Mouse (Mus musculus): ENCODE results near the gene Olfr1459. TPM values are rescaled to one million over a fixed set of nuclear protein-coding genes. Genes with fewer than 3 reads are reported as not detected.

The Olfr1459 gene
- polyA plus RNA-seq (2014; fragmentation: Nextera tagmentation; extraction: Ambion mirVana): not detected in 2 replicates

GRCm38 (mm10) chr19:13149449-13149848 lies at the start of gene Olfr1459:
Olfr1459 (minus strand) TSS chr19:13149549.
- no peak within 1 kb of the TSS for H3K4me3 ChIP-seq (ENCODE audit: low read depth, low read length)
- no peak for DNase-seq (ENCODE audit: low spot score)
- WGBS: 77% methylated on average over 1 of the region's 1 CpGs
- H3K27ac ChIP-seq (replicated peaks; ENCODE audit: low read depth, low read length): no peak within 1 kb of the TSS
- no peaks in the 10 kb centered on the region for H3K36me3 ChIP-seq (ENCODE audit: control insufficient read depth, insufficient read depth, low read length)
- no peaks in the 10 kb centered on the region for H3K4me1 ChIP-seq (ENCODE audit: control insufficient read depth, insufficient read depth, low read length)
- H3K9me3 ChIP-seq (ENCODE audit: control insufficient read depth, low read length): peaks cover 4% of the 10 kb centered on the region; the same call in 1 of the 2 replicates
- H3K27me3 ChIP-seq (ENCODE audit: control insufficient read depth, insufficient read depth, low read length): no peaks in the 10 kb centered on the region
- no peak within 1 kb of the TSS for H3K4me2 ChIP-seq (ENCODE audit: low read depth, severe bottlenecking)
- H3K9ac ChIP-seq (ENCODE audit: low read length): no peak within 1 kb of the TSS
- ATAC-seq (ENCODE audit: insufficient number of reproducible peaks, low FRiP score, low TSS enrichment, low read depth): no peak

- Histone ChIP-seq H3K9ac (ENCODE audit: low read length) (no peak within 1 kb of the TSS), H3K9me3 (ENCODE audit: control insufficient read depth, low read length) (no peaks in the 10 kb centered on the region)
- DNase-seq (ENCODE audit: low spot score): no peak
Measured at GRCm38 (mm10) chr19:13185434-13185833, 36.1 kb upstream of the Olfr1459 start, which contains the start of gene Olfr1462. Olfr1462 (plus strand) TSS chr19:13185734.

GRCm38 (mm10) chr19:13162700-13163099 lies 13.4 kb upstream of the Olfr1459 start, which contains the start of gene Olfr1461:
Olfr1461 (plus strand) TSS chr19:13163000.
- no peaks in the 10 kb centered on the region for H3K27me3 ChIP-seq (ENCODE audit: control insufficient read depth, insufficient read depth, low read length)
- H3K9ac ChIP-seq (ENCODE audit: low read length): no peak within 1 kb of the TSS
- no peaks in the 10 kb centered on the region for H3K36me3 ChIP-seq (ENCODE audit: control insufficient read depth, insufficient read depth, low read length)
- H3K4me1 ChIP-seq (ENCODE audit: control insufficient read depth, insufficient read depth, low read length): no peaks in the 10 kb centered on the region
- H3K4me3 ChIP-seq (ENCODE audit: low read depth, low read length): no peak within 1 kb of the TSS
- no peak for ATAC-seq (ENCODE audit: insufficient number of reproducible peaks, low FRiP score, low TSS enrichment, low read depth)
- H3K4me2 ChIP-seq (ENCODE audit: low read depth, severe bottlenecking): no peak within 1 kb of the TSS
- no peaks in the 10 kb centered on the region for H3K9me3 ChIP-seq (ENCODE audit: control insufficient read depth, low read length)
- H3K27ac ChIP-seq (replicated peaks; ENCODE audit: low read depth, low read length): no peak within 1 kb of the TSS
- no peak for DNase-seq (ENCODE audit: low spot score)
- 65% methylated on average over 1 of the region's 1 CpGs for WGBS

More at GRCm38 (mm10) chr19:13185434-13185833, 36.1 kb upstream of the Olfr1459 start, which contains the start of gene Olfr1462:
- WGBS: 91% methylated on average over 1 of the region's 1 CpGs
- H3K27ac ChIP-seq (replicated peaks; ENCODE audit: low read depth, low read length): no peak within 1 kb of the TSS
- H3K27me3 ChIP-seq (ENCODE audit: control insufficient read depth, insufficient read depth, low read length): no peaks in the 10 kb centered on the region
- no peak for ATAC-seq (ENCODE audit: insufficient number of reproducible peaks, low FRiP score, low TSS enrichment, low read depth)
- no peak within 1 kb of the TSS for H3K4me2 ChIP-seq (ENCODE audit: low read depth, severe bottlenecking)
- H3K4me3 ChIP-seq (ENCODE audit: low read depth, low read length): no peak within 1 kb of the TSS
- no peaks in the 10 kb centered on the region for H3K36me3 ChIP-seq (ENCODE audit: control insufficient read depth, insufficient read depth, low read length)
- H3K4me1 ChIP-seq (ENCODE audit: control insufficient read depth, insufficient read depth, low read length): no peaks in the 10 kb centered on the region

- Histone ChIP-seq H3K4me3 (ENCODE audit: low read depth, low read length) (no peak within 1 kb of the TSS), H3K9ac (ENCODE audit: low read length) (no peak within 1 kb of the TSS), H3K27me3 (ENCODE audit: control insufficient read depth, insufficient read depth, low read length) (no peaks in the 10 kb centered on the region), H3K36me3 (ENCODE audit: control insufficient read depth, insufficient read depth, low read length) (no peaks in the 10 kb centered on the region), H3K4me1 (ENCODE audit: control insufficient read depth, insufficient read depth, low read length) (no peaks in the 10 kb centered on the region), H3K4me2 (ENCODE audit: low read depth, severe bottlenecking) (no peak within 1 kb of the TSS), H3K9me3 (ENCODE audit: control insufficient read depth, low read length) (no peaks in the 10 kb centered on the region), H3K27ac (replicated peaks; ENCODE audit: low read depth, low read length) (no peak within 1 kb of the TSS)
- DNase-seq (ENCODE audit: low spot score) (no peak), ATAC-seq (ENCODE audit: insufficient number of reproducible peaks, low FRiP score, low TSS enrichment, low read depth) (no peak)
- 84% methylated on average over 3 of the region's 3 CpGs for WGBS
Measured at GRCm38 (mm10) chr19:13106675-13107074, 42.7 kb downstream of the Olfr1459 start, which contains the start of gene Olfr1458. Olfr1458 (minus strand) TSS chr19:13106775.

- Histone ChIP-seq H3K4me2 (ENCODE audit: low read depth, severe bottlenecking) (no peak within 1 kb of the TSS), H3K4me1 (ENCODE audit: control insufficient read depth, insufficient read depth, low read length) (no peaks in the 10 kb centered on the region), H3K36me3 (ENCODE audit: control insufficient read depth, insufficient read depth, low read length) (no peaks in the 10 kb centered on the region), H3K27ac (replicated peaks; ENCODE audit: low read depth, low read length) (no peak within 1 kb of the TSS), H3K9me3 (ENCODE audit: control insufficient read depth, low read length) (no peaks in the 10 kb centered on the region), H3K4me3 (ENCODE audit: low read depth, low read length) (no peak within 1 kb of the TSS), H3K27me3 (ENCODE audit: control insufficient read depth, insufficient read depth, low read length) (no peaks in the 10 kb centered on the region), H3K9ac (ENCODE audit: low read length) (no peak within 1 kb of the TSS)
- 76% methylated on average over 2 of the region's 2 CpGs for WGBS
- ATAC-seq (ENCODE audit: insufficient number of reproducible peaks, low FRiP score, low TSS enrichment, low read depth) (no peak), DNase-seq (ENCODE audit: low spot score) (no peak)
Measured at GRCm38 (mm10) chr19:13097791-13098190, 51.6 kb downstream of the Olfr1459 start, which contains the start of gene Olfr1457. Olfr1457 (minus strand) TSS chr19:13097891.

- DNase-seq (ENCODE audit: low spot score) (no peak), ATAC-seq (ENCODE audit: insufficient number of reproducible peaks, low FRiP score, low TSS enrichment, low read depth) (no peak)
- Histone ChIP-seq H3K9ac (ENCODE audit: low read length) (no peak overlapping the region), H3K27me3 (ENCODE audit: control insufficient read depth, insufficient read depth, low read length) (no peaks in the 10 kb centered on the region), H3K4me3 (ENCODE audit: low read depth, low read length) (no peak overlapping the region), H3K9me3 (ENCODE audit: control insufficient read depth, low read length) (no peaks in the 10 kb centered on the region; the same call in 1 of the 2 replicates), H3K27ac (replicated peaks; ENCODE audit: low read depth, low read length) (no peak overlapping the region), H3K4me2 (ENCODE audit: low read depth, severe bottlenecking) (no peak overlapping the region), H3K36me3 (ENCODE audit: control insufficient read depth, insufficient read depth, low read length) (no peaks in the 10 kb centered on the region), H3K4me1 (ENCODE audit: control insufficient read depth, insufficient read depth, low read length) (no peaks in the 10 kb centered on the region)
- WGBS: 89% methylated on average over 1 of the region's 1 CpGs
Measured at GRCm38 (mm10) chr19:13093908-13094307, 55.4 kb downstream of the Olfr1459 start.

Other genes with a start within 250 kb of the Olfr1459 start
- not detected in 2 replicates for gene Olfr1447, start 245.8 kb downstream of the Olfr1459 start, polyA plus RNA-seq (2014; fragmentation: Nextera tagmentation; extraction: Ambion mirVana)
- gene Olfr1448, start 225.1 kb downstream of the Olfr1459 start, polyA plus RNA-seq (2014; fragmentation: Nextera tagmentation; extraction: Ambion mirVana): not detected in 2 replicates
- gene Olfr1449, start 218.7 kb downstream of the Olfr1459 start, polyA plus RNA-seq (2014; fragmentation: Nextera tagmentation; extraction: Ambion mirVana): not detected in 2 replicates
- gene Olfr1450, start 199.3 kb downstream of the Olfr1459 start, polyA plus RNA-seq (2014; fragmentation: Nextera tagmentation; extraction: Ambion mirVana): not detected in 2 replicates
- not detected in 2 replicates for gene Olfr1451, start 154.5 kb downstream of the Olfr1459 start, polyA plus RNA-seq (2014; fragmentation: Nextera tagmentation; extraction: Ambion mirVana)
- gene Olfr1453, start 121.2 kb downstream of the Olfr1459 start, polyA plus RNA-seq (2014; fragmentation: Nextera tagmentation; extraction: Ambion mirVana): not detected in 2 replicates
- gene Olfr1454, start 88.9 kb downstream of the Olfr1459 start, polyA plus RNA-seq (2014; fragmentation: Nextera tagmentation; extraction: Ambion mirVana): not detected in 2 replicates
- not detected in 2 replicates for gene Olfr1457, start 51.7 kb downstream of the Olfr1459 start, polyA plus RNA-seq (2014; fragmentation: Nextera tagmentation; extraction: Ambion mirVana)
- not detected in 2 replicates for gene Olfr1458, start 42.8 kb downstream of the Olfr1459 start, polyA plus RNA-seq (2014; fragmentation: Nextera tagmentation; extraction: Ambion mirVana)
- not detected in 2 replicates for gene Olfr1461, start 13.5 kb upstream of the Olfr1459 start, polyA plus RNA-seq (2014; fragmentation: Nextera tagmentation; extraction: Ambion mirVana)
- gene Olfr1462, start 36.2 kb upstream of the Olfr1459 start, polyA plus RNA-seq (2014; fragmentation: Nextera tagmentation; extraction: Ambion mirVana): not detected in 2 replicates
- gene Olfr1463, start 81.8 kb upstream of the Olfr1459 start, polyA plus RNA-seq (2014; fragmentation: Nextera tagmentation; extraction: Ambion mirVana): not detected in 2 replicates
- not detected in 2 replicates for gene Olfr1465, start 166.0 kb upstream of the Olfr1459 start, polyA plus RNA-seq (2014; fragmentation: Nextera tagmentation; extraction: Ambion mirVana)
- not detected in 2 replicates for gene Olfr1466, start 189.3 kb upstream of the Olfr1459 start, polyA plus RNA-seq (2014; fragmentation: Nextera tagmentation; extraction: Ambion mirVana)
- gene Olfr1467, start 212.7 kb upstream of the Olfr1459 start, polyA plus RNA-seq (2014; fragmentation: Nextera tagmentation; extraction: Ambion mirVana): not detected in 2 replicates

All from limb, embryonic 11.5 days (tissue).